Mouse (Mus musculus) stomach, postnatal 0 days (tissue): ENCODE measurements at regions not wholly inside any gene's neighbourhood (a gene's known extent, or its start where the extent isn't known, plus 50 kb on each side); places are given as distances from the start of the nearest gene placed in this dataset.
"Not testable (repeated sequence)": the region's sequence is repeated elsewhere in the genome, so short reads cannot be mapped to it uniquely, and the experiment has no call there.

Experiments
- CTCF ChIP-seq: IDR thresholded peaks from 2 replicates; pipeline ENCODE4 v1.5.1; 2016; ENCODE audit warnings: antibody characterized with exemption, low read depth, mild to moderate bottlenecking, moderate library complexity
- EP300 ChIP-seq: optimal IDR thresholded peaks from 2 replicates; pipeline ENCODE3; 2016; ENCODE audit warnings: antibody characterized with exemption

DNA sequence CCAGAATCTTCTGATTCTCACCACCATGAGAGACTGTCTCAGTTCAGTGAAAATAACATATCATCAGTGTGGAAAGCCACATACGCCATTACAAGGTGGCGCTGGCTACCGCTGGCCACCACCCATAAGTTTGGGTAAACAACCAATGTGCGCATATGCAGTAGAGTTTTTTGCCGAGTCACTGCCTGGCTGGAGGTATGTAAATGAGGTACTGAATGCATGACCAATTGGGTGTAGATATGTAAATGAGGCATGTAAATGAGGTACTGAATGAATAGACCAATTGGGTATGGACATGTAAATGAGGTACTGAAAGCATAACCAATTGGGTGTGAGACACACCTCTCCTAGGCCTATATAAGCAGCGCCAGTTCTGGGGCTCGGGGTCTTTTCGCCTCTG, 136.3 kb downstream of the Dad1 start:
- not testable (repeated sequence) for TF ChIP-seq CTCF, EP300
